Mouse (Mus musculus) neural tube, embryonic 15.5 days (tissue): ENCODE measurements around the gene C1ql1. TPM values are rescaled to one million over a fixed set of nuclear protein-coding genes. Genes with fewer than 3 reads are reported as not detected.

Experiments used
- ATAC-seq: fragments of 200-750 bp; cut with Nextera tagmentation; 2 replicates; pipeline ENCODE4 v1.8.0; 2017; ENCODE audit warnings: mild to moderate bottlenecking, moderate TSS enrichment, moderate library complexity; ENCODE audit not compliant: low FRiP score
- H3K27ac ChIP-seq: fragments of 300-500 bp; sonication (generic); replicated peaks from 2 replicates; pipeline ENCODE4 v1.5.1; 2015; ENCODE audit warnings: mild to moderate bottlenecking, inconsistent platforms
- H3K27me3 ChIP-seq: fragments of 300-500 bp; sonication (generic); replicated peaks from 2 replicates; pipeline ENCODE4 v1.6.1; 2015; ENCODE audit warnings: inconsistent platforms
- H3K36me3 ChIP-seq: fragments of 300-500 bp; sonication (generic); 2 replicates; pipeline ENCODE4 v1.6.1; 2015; ENCODE audit warnings: inconsistent platforms
- H3K4me1 ChIP-seq: fragments of 300-500 bp; sonication (generic); 2 replicates; pipeline ENCODE4 v1.6.1; 2015; ENCODE audit warnings: inconsistent platforms
- H3K4me2 ChIP-seq: fragments of 300-500 bp; sonication (generic); 2 replicates; pipeline ENCODE4 v1.6.1; 2015; ENCODE audit warnings: inconsistent platforms, mild to moderate bottlenecking, moderate library complexity
- H3K4me3 ChIP-seq: fragments of 300-500 bp; sonication (generic); replicated peaks from 2 replicates; pipeline ENCODE4 v1.5.1; 2015; ENCODE audit warnings: mild to moderate bottlenecking, inconsistent platforms
- H3K9ac ChIP-seq: fragments of 300-500 bp; sonication (generic); replicated peaks from 2 replicates; pipeline ENCODE4 v1.6.1; 2015; ENCODE audit warnings: mild to moderate bottlenecking, inconsistent platforms
- H3K9me3 ChIP-seq: fragments of 300-500 bp; sonication (generic); replicated peaks from 2 replicates; pipeline ENCODE4 v1.6.1; 2016; ENCODE audit warnings: inconsistent platforms
- WGBS: fragments of 180-500 bp; shearing (Covaris S2); methylation state at CpG from one replicate; pipeline ENCODE4 v1.1.7; 2015; ENCODE audit warnings: mixed read lengths; 5-methylcytosine and 5-hydroxymethylcytosine counted together
- polyA plus RNA-seq: library from polyadenylated mRNA; unstranded; fragments of >200 nt; fragmentation: Nextera tagmentation; extraction: Ambion mirVana; gene quantifications from 2 replicates; pipeline ENCODE4 v1.2.1, GENCODE M21; 2015

C1ql1 gene
- polyA plus RNA-seq, 1 experiment from 2014 or later, result 4.4 TPM

DNA sequence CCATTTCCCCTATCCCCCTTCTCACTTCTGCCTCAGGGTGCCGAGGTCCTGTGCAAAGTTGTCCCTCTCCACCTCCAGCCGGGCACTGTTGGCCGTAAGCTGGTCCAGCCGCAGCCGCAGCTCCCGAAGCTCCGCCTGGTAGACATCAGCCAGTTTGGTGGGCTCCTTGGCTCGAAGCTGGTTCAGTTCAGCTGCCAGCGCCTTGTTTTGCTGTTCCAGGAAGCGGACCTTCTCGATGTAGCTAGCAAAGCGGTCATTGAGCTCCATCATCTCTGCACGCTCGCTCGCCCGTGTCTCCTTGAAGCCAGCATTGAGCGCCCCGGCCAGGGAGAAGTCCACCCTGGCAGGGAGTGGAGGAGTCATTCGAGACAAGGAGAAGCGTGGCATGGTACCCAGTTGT lies 49.8 kb downstream of the C1ql1 start:
- Histone ChIP-seq H3K4me1 (peaks cover 21% of the 10 kb centered on the region), H3K9ac (no peak overlapping the region), H3K4me2 (no peak overlapping the region), H3K4me3 (no peak overlapping the region), H3K36me3 (no peaks in the 10 kb centered on the region), H3K27ac (no peak overlapping the region), H3K27me3 (peaks cover 53% of the 10 kb centered on the region), H3K9me3 (no peaks in the 10 kb centered on the region)
- no peak for ATAC-seq
- 79% methylated on average over 20 of the region's 20 CpGs for WGBS

DNA sequence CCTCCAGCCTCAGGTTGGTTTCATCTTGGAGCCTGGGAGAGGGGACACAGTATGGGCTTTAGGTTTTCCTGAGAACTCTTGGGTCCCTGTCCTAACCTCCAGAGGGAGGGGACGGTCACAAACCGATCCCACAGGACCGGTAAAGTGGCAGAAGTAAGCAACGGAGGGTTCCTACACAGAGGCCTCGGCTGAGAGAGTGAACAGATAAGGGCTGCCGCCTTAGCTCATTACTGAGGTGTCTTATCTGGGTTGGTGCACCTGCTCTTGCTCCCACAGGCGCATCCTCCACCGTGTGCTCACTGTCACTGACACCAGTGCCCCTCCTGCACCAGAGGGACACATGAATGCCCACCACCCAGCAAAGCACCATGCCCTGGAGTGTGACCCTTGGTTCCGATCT lies 50.7 kb downstream of the C1ql1 start:
- H3K36me3 ChIP-seq, result no peaks in the 10 kb centered on the region
- peaks cover 18% of the 10 kb centered on the region for H3K4me1 ChIP-seq
- no peak overlapping the region for H3K27ac ChIP-seq
- 74% methylated on average over 9 of the region's 9 CpGs for WGBS
- ATAC-seq, result no peak
- H3K4me3 ChIP-seq, result no peak overlapping the region
- H3K27me3 ChIP-seq, result peaks cover 58% of the 10 kb centered on the region
- H3K4me2 ChIP-seq, result no peak overlapping the region
- no peak overlapping the region for H3K9ac ChIP-seq
- no peaks in the 10 kb centered on the region for H3K9me3 ChIP-seq

DNA sequence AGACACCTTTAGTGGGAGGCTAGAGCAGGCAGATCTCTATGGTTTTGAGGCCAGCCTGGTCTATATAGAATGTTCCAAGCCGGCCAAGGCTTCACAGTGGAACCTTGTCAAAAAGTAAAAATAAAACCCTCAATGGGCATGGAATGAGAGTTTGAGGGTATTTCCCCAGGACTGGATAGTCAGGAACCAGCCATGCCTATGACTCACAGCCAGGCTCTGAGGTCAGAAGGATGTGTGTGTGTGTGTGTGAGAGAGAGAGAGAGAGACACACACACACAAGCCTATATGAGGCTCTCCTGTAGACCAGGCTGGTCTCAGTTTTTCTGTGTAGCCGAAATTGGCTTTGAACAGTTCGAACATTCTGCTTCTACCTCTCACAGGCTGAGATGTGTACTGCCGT lies 51.8 kb downstream of the C1ql1 start:
- H3K27ac ChIP-seq, result no peak overlapping the region

DNA sequence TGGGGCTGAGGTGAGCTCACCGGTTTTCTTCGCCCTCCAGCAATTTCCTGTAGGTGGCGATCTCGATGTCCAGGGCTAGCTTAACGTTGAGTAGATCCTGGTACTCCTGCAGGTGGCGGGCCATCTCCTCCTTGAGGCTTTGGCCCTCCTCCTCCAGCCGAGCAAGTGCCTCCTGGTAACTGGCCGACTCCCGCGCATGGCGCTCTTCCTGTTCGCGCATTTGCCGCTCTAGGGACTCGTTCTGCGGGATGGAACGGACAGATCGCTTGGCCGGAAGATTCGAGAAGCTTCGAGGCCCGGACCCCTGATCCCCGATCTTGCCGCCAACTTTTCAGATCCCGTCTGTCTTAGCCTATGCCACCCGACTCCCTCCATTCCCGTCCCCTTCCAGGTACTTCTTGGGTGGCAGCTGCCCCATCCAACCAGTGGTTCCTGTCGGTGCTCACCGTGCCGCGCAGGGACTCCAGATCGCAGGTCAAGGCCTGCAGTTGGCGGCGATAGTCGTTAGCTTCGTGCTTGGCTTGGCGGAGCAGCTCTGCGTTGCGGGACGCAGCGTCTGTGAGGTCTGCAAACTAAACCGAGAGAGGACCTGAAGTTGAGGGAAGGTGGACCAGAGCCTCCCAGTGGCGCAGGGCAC lies 53.4 kb downstream of the C1ql1 start:
- peak overlapping the region; percentile 28; the same call in 1 of the 2 replicates for H3K9ac ChIP-seq
- no peak for ATAC-seq

More for the DNA sequence above, 51.8 kb downstream of the C1ql1 start:
- no peak overlapping the region for H3K9ac ChIP-seq
- peaks cover 18% of the 10 kb centered on the region for H3K4me1 ChIP-seq
- WGBS, result 91% methylated on average over 4 of the region's 4 CpGs
- no peak for ATAC-seq
- no peak overlapping the region for H3K4me2 ChIP-seq
- H3K4me3 ChIP-seq, result no peak overlapping the region
- no peaks in the 10 kb centered on the region for H3K36me3 ChIP-seq
- peaks cover 57% of the 10 kb centered on the region for H3K27me3 ChIP-seq
- no peaks in the 10 kb centered on the region for H3K9me3 ChIP-seq

DNA sequence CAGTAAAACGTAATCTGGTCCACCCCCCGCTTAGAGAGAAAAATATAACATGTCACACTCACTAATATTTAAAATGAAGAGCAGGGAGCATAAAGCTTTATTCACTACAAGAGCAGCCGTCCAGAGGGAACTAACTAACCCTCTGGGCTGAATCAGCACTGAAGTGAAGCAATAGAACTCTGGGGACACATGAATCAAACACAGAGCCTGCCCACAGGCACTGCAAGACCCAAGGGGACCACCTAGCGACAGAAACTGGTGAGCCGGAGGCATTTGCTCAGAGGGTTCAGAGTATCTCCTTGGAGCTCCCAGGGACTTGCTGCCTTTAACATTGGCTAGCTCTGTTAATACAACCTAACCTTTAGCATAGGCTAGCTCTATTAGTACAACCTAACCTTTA lies 56.4 kb downstream of the C1ql1 start:
- no peaks in the 10 kb centered on the region for H3K36me3 ChIP-seq
- WGBS, result 46% methylated on average over 5 of the region's 5 CpGs
- peaks cover 21% of the 10 kb centered on the region for H3K4me1 ChIP-seq
- no peak overlapping the region for H3K4me2 ChIP-seq
- H3K9ac ChIP-seq, result no peak overlapping the region
- peaks cover 60% of the 10 kb centered on the region for H3K27me3 ChIP-seq
- no peaks in the 10 kb centered on the region for H3K9me3 ChIP-seq
- no peak for ATAC-seq
- H3K27ac ChIP-seq, result no peak overlapping the region
- no peak overlapping the region for H3K4me3 ChIP-seq

More for the DNA sequence above, 53.4 kb downstream of the C1ql1 start:
- Histone ChIP-seq H3K27me3 (peaks cover 62% of the 10 kb centered on the region), H3K4me3 (peak overlapping the region; percentile 27), H3K4me2 (peak overlapping the region; percentile 56), H3K27ac (no peak overlapping the region), H3K9me3 (no peaks in the 10 kb centered on the region), H3K36me3 (no peaks in the 10 kb centered on the region), H3K4me1 (peaks cover 19% of the 10 kb centered on the region)
- WGBS, result 4% methylated on average over 43 of the region's 43 CpGs

Other genes with a start within 250 kb of the C1ql1 start
- 37.4 and 38.2 TPM in 2 replicates for gene Ccdc43, start 248.9 kb downstream of the C1ql1 start, polyA plus RNA-seq
- gene Adam11, start 185.2 kb downstream of the C1ql1 start, polyA plus RNA-seq, result 28.3 and 34.0 TPM in 2 replicates
- gene Gjc1, start 127.0 kb downstream of the C1ql1 start, polyA plus RNA-seq, result 31.9 and 32.8 TPM in 2 replicates
- gene Higd1b, start 110.8 kb downstream of the C1ql1 start, polyA plus RNA-seq, result 10.5 and 11.8 TPM in 2 replicates
- gene Eftud2, start 65.7 kb downstream of the C1ql1 start, polyA plus RNA-seq, result 121 and 147 TPM in 2 replicates
- gene Ccdc103, start 65.5 kb downstream of the C1ql1 start, polyA plus RNA-seq, result 1.5 and 1.7 TPM in 2 replicates
- gene Fam187a, start 61.5 kb downstream of the C1ql1 start, polyA plus RNA-seq, result not detected in 2 replicates
- gene Gfap, start 45.8 kb downstream of the C1ql1 start, polyA plus RNA-seq, result 2.4 and 4.2 TPM in 2 replicates
- gene Kif18b, start 21.6 kb downstream of the C1ql1 start, polyA plus RNA-seq, result 1.9 and 3.9 TPM in 2 replicates
- 33.8 and 39.3 TPM in 2 replicates for gene Nmt1, start 81.5 kb upstream of the C1ql1 start, polyA plus RNA-seq
- 149 and 153 TPM in 2 replicates for gene Dcakd, start 81.6 kb upstream of the C1ql1 start, polyA plus RNA-seq
- gene Plcd3, start 155.0 kb upstream of the C1ql1 start, polyA plus RNA-seq, result 3.2 and 3.4 TPM in 2 replicates
- 9.3 and 10.4 TPM in 2 replicates for gene Acbd4, start 155.0 kb upstream of the C1ql1 start, polyA plus RNA-seq
- gene Hexim1, start 169.5 kb upstream of the C1ql1 start, polyA plus RNA-seq, result 4.3 and 4.5 TPM in 2 replicates
- gene Hexim2, start 185.7 kb upstream of the C1ql1 start, polyA plus RNA-seq, result 28.4 and 29.0 TPM in 2 replicates
- 8.6 and 10.8 TPM in 2 replicates for gene Fmnl1, start 224.4 kb upstream of the C1ql1 start, polyA plus RNA-seq